In the genomic region with DNA sequence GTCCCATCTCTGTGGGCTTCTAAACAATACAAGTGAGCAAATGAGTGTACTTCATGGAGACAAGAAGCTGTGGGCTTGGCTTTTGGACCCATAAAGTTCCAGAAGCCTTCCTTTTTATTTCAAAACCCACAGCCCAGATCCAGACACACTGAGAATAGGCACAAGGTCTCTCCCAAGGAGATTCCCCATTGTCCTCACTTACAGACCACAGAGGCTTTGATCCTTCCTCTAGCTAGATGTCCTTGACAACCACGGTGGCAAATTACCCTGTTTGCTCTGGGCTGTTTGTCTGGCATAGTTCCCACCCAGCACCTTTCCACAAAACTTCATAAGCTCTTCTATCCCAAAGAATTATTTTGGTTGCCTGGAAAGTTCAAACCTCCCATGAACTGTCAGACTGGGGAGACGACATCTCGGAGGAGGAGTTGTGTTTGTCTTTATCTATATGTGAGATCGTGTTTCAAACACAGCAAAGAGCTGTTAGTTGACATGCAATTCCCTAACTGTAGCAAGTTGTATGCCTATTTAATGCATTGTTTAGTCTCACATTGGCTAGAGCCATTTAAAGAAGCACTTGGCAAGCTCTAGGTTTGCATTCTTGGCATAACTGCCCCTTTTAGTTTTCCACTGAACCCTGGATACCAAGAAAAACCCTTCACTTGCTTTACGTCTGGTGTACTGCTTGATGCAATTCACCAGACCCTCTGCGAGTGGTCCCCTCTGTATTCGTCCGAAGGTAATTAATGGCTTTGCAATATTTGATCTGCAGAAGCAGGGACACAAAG, we compare ENCODE assay signal across 13 mouse cellular contexts. TPM values are rescaled to one million over a fixed set of nuclear protein-coding genes. Genes with fewer than 3 reads are reported as not detected.
DNase-seq lines count a peak whose midpoint lies in the region; ATAC-seq and TF ChIP-seq lines count a peak whose summit lies in the region.
"Had no signal": no experiment of that assay in that cellular context is flagged by ENCODE, and none has a peak within 500 bp of the region (broad histone marks: within the 10 kb centered on the region; RNA-seq: fewer than 3 reads in every experiment).

No protein-coding gene starts in this region.

- no peak for TF ChIP-seq POLR2A in kidney, adult 2 months (IDR thresholded peaks at IDR 0.05; ENCODE audit: low read depth, low read length)

- ATAC-seq in heart, embryonic 11.5 days (replicated peaks; ENCODE audit: insufficient number of reproducible peaks, low FRiP score, low TSS enrichment), result no peak
- no peak for ATAC-seq in kidney, embryonic 14.5 days (ENCODE audit: low FRiP score, low TSS enrichment)
- no peak; the same call in 1 of the 2 replicates for ATAC-seq in midbrain, embryonic 15.5 days (replicated peaks)
- no peak for ATAC-seq in midbrain, embryonic 11.5 days (ENCODE audit: low FRiP score)
- ATAC-seq in stomach, embryonic 15.5 days (ENCODE audit: insufficient read depth, low FRiP score, low read depth), result no peak
- ATAC-seq: CD4-positive, CD25-positive, alpha-beta regulatory T cell, adult 4 months had no signal

- H3K4me2 ChIP-seq in heart, embryonic 11.5 days, result peak overlapping the region; percentile 9; the same call in 1 of the 2 replicates
- no peak overlapping the region for H3K4me2 ChIP-seq in kidney, embryonic 14.5 days (replicated peaks; ENCODE audit: low read depth, low read length)
- H3K4me2 ChIP-seq in midbrain, embryonic 15.5 days, result no peak overlapping the region
- no peak overlapping the region for H3K4me2 ChIP-seq in midbrain, embryonic 11.5 days
- no peak overlapping the region for H3K4me2 ChIP-seq in stomach, embryonic 15.5 days
- H3K4me2 ChIP-seq: liver, embryonic 15.5 days had no signal

- H3K36me3 ChIP-seq in heart, embryonic 11.5 days (ENCODE audit: control insufficient read depth, insufficient read depth, low read length), result no peaks in the 10 kb centered on the region
- no peaks in the 10 kb centered on the region for H3K36me3 ChIP-seq in kidney, adult 2 months (ENCODE audit: control insufficient read depth, insufficient read depth, low read length)
- no peaks in the 10 kb centered on the region for H3K36me3 ChIP-seq in kidney, embryonic 14.5 days (ENCODE audit: control insufficient read depth, insufficient read depth, low read length)
- H3K36me3 ChIP-seq in midbrain, embryonic 15.5 days (replicated peaks), result no peaks in the 10 kb centered on the region
- H3K36me3 ChIP-seq in midbrain, embryonic 11.5 days (ENCODE audit: control insufficient read depth, insufficient read depth, low read length), result no peaks in the 10 kb centered on the region
- 0 out of 2 replicates have a peak, but pooled peaks cover 5% of the 10 kb centered on the region for H3K36me3 ChIP-seq in stomach, embryonic 15.5 days
- H3K36me3 ChIP-seq: liver, embryonic 15.5 days had no signal

- 0 out of 2 replicates have a peak, but pooled peaks cover 3% of the 10 kb centered on the region for H3K4me1 ChIP-seq in heart, embryonic 11.5 days (ENCODE audit: control insufficient read depth, insufficient read depth, low read length)
- H3K4me1 ChIP-seq in kidney, adult 2 months (ENCODE audit: control insufficient read depth, insufficient read depth, low read length), result peaks cover 5% of the 10 kb centered on the region; the same call in 1 of the 2 replicates
- peaks cover 5% of the 10 kb centered on the region for H3K4me1 ChIP-seq in kidney, embryonic 14.5 days (ENCODE audit: control insufficient read depth, insufficient read depth, low read length)
- 0 out of 2 replicates have a peak, but pooled peaks cover 3% of the 10 kb centered on the region for H3K4me1 ChIP-seq in midbrain, embryonic 15.5 days
- H3K4me1 ChIP-seq in midbrain, embryonic 11.5 days (ENCODE audit: control insufficient read depth, insufficient read depth, low read length), result no peaks in the 10 kb centered on the region
- H3K4me1 ChIP-seq in stomach, embryonic 15.5 days, result peaks cover 3% of the 10 kb centered on the region; the same call in 1 of the 2 replicates
- H3K4me1 ChIP-seq: liver, embryonic 15.5 days had no signal

- no peak for TF ChIP-seq CTCF in kidney, adult 2 months (conservative IDR thresholded peaks at IDR 0.05; ENCODE audit: insufficient read depth, insufficient read length, low read depth, low read length)

- H3K9me3 ChIP-seq in heart, embryonic 11.5 days (replicated peaks; ENCODE audit: control insufficient read depth, low read length), result no peaks in the 10 kb centered on the region
- H3K9me3 ChIP-seq in kidney, embryonic 14.5 days (ENCODE audit: control insufficient read depth, low read length), result no peaks in the 10 kb centered on the region
- no peaks in the 10 kb centered on the region for H3K9me3 ChIP-seq in midbrain, embryonic 15.5 days
- H3K9me3 ChIP-seq in midbrain, embryonic 11.5 days (ENCODE audit: control insufficient read depth, low read length), result no peaks in the 10 kb centered on the region
- H3K9me3 ChIP-seq in stomach, embryonic 15.5 days, result no peaks in the 10 kb centered on the region
- H3K9me3 ChIP-seq: liver, embryonic 15.5 days had no signal

- DNase-seq in heart, adult 18-20 months, result no peak
- DNase-seq in kidney, adult 2 months, result peak; percentile 66
- no peak for DNase-seq in midbrain, embryonic 11.5 days (ENCODE audit: low spot score, missing footprints)
- DNase-seq in right cerebral cortex, postnatal 14 days, result no peak
- DNase-seq: cerebellum, postnatal 10 days had no signal

- no peaks in the 10 kb centered on the region for H3K27me3 ChIP-seq in heart, embryonic 11.5 days (ENCODE audit: control insufficient read depth, insufficient read depth, low read length)
- H3K27me3 ChIP-seq in kidney, adult 2 months (replicated peaks; ENCODE audit: control insufficient read depth, insufficient read depth, low read length), result no peaks in the 10 kb centered on the region; the same call in 1 of the 2 replicates
- no peaks in the 10 kb centered on the region; the same call in none of the 2 replicates for H3K27me3 ChIP-seq in kidney, embryonic 14.5 days (ENCODE audit: control insufficient read depth, insufficient read depth, low read length)
- H3K27me3 ChIP-seq in midbrain, embryonic 15.5 days (replicated peaks), result no peaks in the 10 kb centered on the region
- no peaks in the 10 kb centered on the region for H3K27me3 ChIP-seq in midbrain, embryonic 11.5 days (ENCODE audit: control insufficient read depth, insufficient read depth, low read length)
- no peaks in the 10 kb centered on the region for H3K27me3 ChIP-seq in stomach, embryonic 15.5 days (replicated peaks)
- H3K27me3 ChIP-seq: liver, embryonic 15.5 days had no signal

- H3K27ac ChIP-seq in heart, embryonic 11.5 days (ENCODE audit: low read depth, low read length), result no peak overlapping the region; the same call in 1 of the 2 replicates
- H3K27ac ChIP-seq in kidney, adult 2 months (ENCODE audit: insufficient read depth, low read depth, low read length), result peak overlapping the region; percentile 74
- H3K27ac ChIP-seq in kidney, embryonic 14.5 days (ENCODE audit: low read depth, low read length), result no peak overlapping the region
- H3K27ac ChIP-seq in midbrain, embryonic 15.5 days, result 0 out of 2 replicates have a peak overlapping the region, but pooled peaks have one; percentile 30
- no peak overlapping the region for H3K27ac ChIP-seq in midbrain, embryonic 11.5 days (ENCODE audit: low read depth, low read length)
- H3K27ac ChIP-seq in stomach, embryonic 15.5 days, result peak overlapping the region; percentile 45; the same call in 1 of the 2 replicates
- H3K27ac ChIP-seq: liver, embryonic 15.5 days had no signal

- H3K4me3 ChIP-seq in heart, embryonic 11.5 days (ENCODE audit: low read depth, low read length), result no peak overlapping the region
- no peak overlapping the region for H3K4me3 ChIP-seq in kidney, adult 2 months (ENCODE audit: insufficient read depth, low read depth, low read length)
- H3K4me3 ChIP-seq in kidney, embryonic 14.5 days (ENCODE audit: low read length), result no peak overlapping the region
- no peak overlapping the region for H3K4me3 ChIP-seq in midbrain, embryonic 15.5 days
- H3K4me3 ChIP-seq in midbrain, embryonic 11.5 days (ENCODE audit: low read depth, low read length), result no peak overlapping the region
- no peak overlapping the region for H3K4me3 ChIP-seq in stomach, embryonic 15.5 days (replicated peaks)
- H3K4me3 ChIP-seq: liver, embryonic 15.5 days had no signal

- 30% methylated on average over 8 of the region's 8 CpGs for WGBS in heart, embryonic 11.5 days (ENCODE audit: insufficient replicate concordance)
- WGBS in kidney, adult 2 months, result 40% methylated on average over 8 of the region's 8 CpGs
- WGBS in kidney, embryonic 14.5 days, result 25% methylated on average over 8 of the region's 8 CpGs
- WGBS in midbrain, embryonic 15.5 days, result 39% methylated on average over 8 of the region's 8 CpGs
- 70% methylated on average over 8 of the region's 8 CpGs for WGBS in midbrain, embryonic 11.5 days
- WGBS in stomach, embryonic 15.5 days, result 30% methylated on average over 8 of the region's 8 CpGs

- no peak overlapping the region for H3K9ac ChIP-seq in heart, embryonic 11.5 days (ENCODE audit: low read depth, low read length)
- no peak overlapping the region for H3K9ac ChIP-seq in kidney, embryonic 14.5 days (ENCODE audit: low read depth, low read length)
- H3K9ac ChIP-seq in midbrain, embryonic 15.5 days, result no peak overlapping the region
- no peak overlapping the region for H3K9ac ChIP-seq in midbrain, embryonic 11.5 days (ENCODE audit: low read length)
- H3K9ac ChIP-seq in stomach, embryonic 15.5 days, result no peak overlapping the region
- H3K9ac ChIP-seq: liver, embryonic 15.5 days had no signal

RNA-seq across cellular contexts. Expression of gene Igf1, which starts 14.0 kb away (rescaled TPM):
- polyA plus RNA-seq in heart, embryonic 11.5 days (2014; fragmentation: Nextera tagmentation; extraction: Ambion mirVana), result 36.6 and 39.9 TPM in 2 replicates
- 10 to 100 TPM; 11.2 to 13.4 TPM for total RNA-seq in heart, adult 18-20 months (2021)
- polyA plus RNA-seq in kidney, adult 2 months (2012; rRNA removed), result 28.9 and 29.7 TPM in 2 replicates
- polyA plus RNA-seq in kidney, embryonic 14.5 days (2014; fragmentation: Nextera tagmentation; extraction: Ambion mirVana), result 24.5 and 28.2 TPM in 2 replicates
- polyA plus RNA-seq in midbrain, embryonic 15.5 days (2015; fragmentation: Nextera tagmentation; extraction: Ambion mirVana), result 8.6 and 10.6 TPM in 2 replicates
- 16.7 and 20.8 TPM in 2 replicates for polyA plus RNA-seq in midbrain, embryonic 11.5 days (2014; fragmentation: Nextera tagmentation; extraction: Ambion mirVana)
- 119 and 121 TPM in 2 replicates for polyA plus RNA-seq in stomach, embryonic 15.5 days (2015; fragmentation: Nextera tagmentation; extraction: Ambion mirVana)
- total RNA-seq: granulocyte monocyte progenitor cell, adult 5-6 weeks; megakaryocyte-erythroid progenitor cell, adult 5-6 weeks had no signal

Comparison
In these comparisons a context has a peak if more than half of its experiments do, and no peak if none do; other contexts are left out.
1. H3K27ac ChIP-seq: peak in kidney, adult 2 months (single experiment), midbrain, embryonic 15.5 days (single experiment) and stomach, embryonic 15.5 days (single experiment); none in heart, embryonic 11.5 days (single experiment), kidney, embryonic 14.5 days (single experiment) and midbrain, embryonic 11.5 days (single experiment).